In the genomic region with DNA sequence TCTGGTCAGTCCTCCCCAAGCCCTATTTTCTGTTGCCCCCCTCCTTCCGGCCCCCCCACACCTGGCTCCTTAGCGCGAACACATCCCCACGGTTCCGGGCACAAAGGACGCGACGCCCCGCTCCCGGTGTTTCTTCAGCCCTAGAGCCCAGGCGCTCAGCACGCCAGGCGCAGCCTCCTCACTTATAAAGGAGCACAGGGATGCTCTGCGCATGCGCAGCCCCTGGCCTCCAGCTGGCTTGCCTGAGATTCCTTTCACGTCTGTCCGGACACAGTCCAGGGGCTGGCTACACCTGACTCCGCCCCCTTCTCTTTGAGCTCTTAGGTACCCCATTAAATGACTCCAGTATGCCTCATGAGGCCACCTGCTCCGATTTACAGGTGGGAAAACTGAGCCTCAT, we compare ENCODE assay signal across 9 mouse cellular contexts. TPM values are rescaled to one million over a fixed set of nuclear protein-coding genes. Genes with fewer than 3 reads are reported as not detected.
DNase-seq lines count a peak whose midpoint lies in the region; ATAC-seq and TF ChIP-seq lines count a peak whose summit lies in the region.
"Had no signal": no experiment of that assay in that cellular context is flagged by ENCODE, and none has a peak within 500 bp of the region (broad histone marks: within the 10 kb centered on the region; RNA-seq: fewer than 3 reads in every experiment).

A gene (minus strand): TSS at position 207 of the 400 bp plus-strand sequence.

- no peaks in the 10 kb centered on the region for H3K4me1 ChIP-seq in thymus, adult 2 months (replicated peaks; ENCODE audit: control insufficient read depth, insufficient read depth, low read length)
- peaks cover 5% of the 10 kb centered on the region for H3K4me1 ChIP-seq in kidney, embryonic 16.5 days (ENCODE audit: insufficient read depth, low read length)
- 0 out of 2 replicates have a peak, but pooled peaks cover 3% of the 10 kb centered on the region for H3K4me1 ChIP-seq in limb, embryonic 14.5 days (ENCODE audit: control insufficient read depth, insufficient read depth, low read length)

- H3K9ac ChIP-seq in kidney, embryonic 16.5 days (replicated peaks; ENCODE audit: low read length), result no peak within 1 kb of the TSS
- 0 out of 2 replicates have a peak within 1 kb of the TSS, but pooled peaks have one; percentile 38 for H3K9ac ChIP-seq in limb, embryonic 14.5 days (ENCODE audit: low read depth, low read length, severe bottlenecking)

- H3K4me3 ChIP-seq in thymus, adult 2 months (ENCODE audit: control insufficient read depth, insufficient read depth, low read length), result no peak within 1 kb of the TSS
- no peak within 1 kb of the TSS for H3K4me3 ChIP-seq in kidney, embryonic 16.5 days (ENCODE audit: low read length)
- peak within 1 kb of the TSS; percentile 20 for H3K4me3 ChIP-seq in limb, embryonic 14.5 days (replicated peaks; ENCODE audit: low read length)

- H3K4me2 ChIP-seq in kidney, embryonic 16.5 days (replicated peaks; ENCODE audit: low read depth, low read length), result peak within 1 kb of the TSS; percentile 41
- H3K4me2 ChIP-seq in limb, embryonic 14.5 days (replicated peaks; ENCODE audit: low read depth, low read length, severe bottlenecking), result peak within 1 kb of the TSS; percentile 45

- no peak for TF ChIP-seq CTCF in thymus, adult 2 months (IDR thresholded peaks at IDR 0.05; ENCODE audit: borderline replicate concordance, control insufficient read depth, extremely low read depth, insufficient read depth, low read length, poor library complexity)

- peak; percentile 13 for DNase-seq in thymus, adult 2 months
- no peak for DNase-seq in thymus, adult 18-20 months
- DNase-seq in cerebellum, postnatal 4 days (ENCODE audit: low spot score in 2 of 2), result peak; percentile 83 to 89
- peak; percentile 92 to 93 for DNase-seq in frontal cortex, postnatal 36 days (ENCODE audit: low spot score in 2 of 2)
- peak; percentile 72 for DNase-seq in limb, embryonic 14.5 days (ENCODE audit: low spot score)
- peak; percentile 19 for DNase-seq in ovary, postnatal 14 days (ENCODE audit: low spot score)

- no peak for TF ChIP-seq POLR2A in thymus, adult 2 months (IDR thresholded peaks at IDR 0.05; ENCODE audit: control insufficient read depth, extremely low read depth, insufficient read depth, low read length, poor library complexity)
- TF ChIP-seq POLR2A in limb, embryonic 14.5 days (IDR thresholded peaks at IDR 0.05; ENCODE audit: borderline replicate concordance, extremely low read depth, insufficient read depth, insufficient read length), result no peak

- no peaks in the 10 kb centered on the region for H3K36me3 ChIP-seq in thymus, adult 2 months (ENCODE audit: control insufficient read depth, insufficient read depth, low read length)
- no peaks in the 10 kb centered on the region for H3K36me3 ChIP-seq in kidney, embryonic 16.5 days (ENCODE audit: insufficient read depth, low read length)
- no peaks in the 10 kb centered on the region for H3K36me3 ChIP-seq in limb, embryonic 14.5 days (ENCODE audit: control insufficient read depth, insufficient read depth, low read length)

- peak; percentile 77 for ATAC-seq in kidney, embryonic 16.5 days (ENCODE audit: low FRiP score, low TSS enrichment)
- ATAC-seq in limb, embryonic 14.5 days (ENCODE audit: low FRiP score, low read depth), result peak; percentile 63
- no peak for ATAC-seq in monocyte, adult 5-6 weeks (replicated peaks; ENCODE audit: insufficient number of reproducible peaks, low FRiP score, low TSS enrichment, poor library complexity, severe bottlenecking)

- 6% methylated on average over 19 of the region's 19 CpGs for WGBS in thymus, adult 2 months
- 2% methylated on average over 19 of the region's 19 CpGs for WGBS in kidney, embryonic 16.5 days
- 1% methylated on average over 19 of the region's 19 CpGs for WGBS in limb, embryonic 14.5 days

- H3K9me3 ChIP-seq in kidney, embryonic 16.5 days (ENCODE audit: low read length), result no peaks in the 10 kb centered on the region
- H3K9me3 ChIP-seq in limb, embryonic 14.5 days (ENCODE audit: control insufficient read depth, low read length), result no peaks in the 10 kb centered on the region

- H3K27me3 ChIP-seq in thymus, adult 2 months (ENCODE audit: control insufficient read depth, insufficient read depth, low read length), result no peaks in the 10 kb centered on the region; the same call in 1 of the 2 replicates
- H3K27me3 ChIP-seq in kidney, embryonic 16.5 days (ENCODE audit: insufficient read depth, low read length), result peaks cover 48% of the 10 kb centered on the region
- H3K27me3 ChIP-seq in limb, embryonic 14.5 days (ENCODE audit: control insufficient read depth, insufficient read depth, low read length), result peaks cover 35% of the 10 kb centered on the region

- H3K27ac ChIP-seq in thymus, adult 2 months (ENCODE audit: control insufficient read depth, insufficient read depth, low read length), result no peak within 1 kb of the TSS
- H3K27ac ChIP-seq in kidney, embryonic 16.5 days (ENCODE audit: low read length), result no peak within 1 kb of the TSS
- H3K27ac ChIP-seq in limb, embryonic 14.5 days (replicated peaks; ENCODE audit: low read depth, low read length), result no peak within 1 kb of the TSS
- H3K27ac ChIP-seq: macrophage had no signal

RNA-seq across cellular contexts. Expression of the gene that starts here (rescaled TPM):
- 0.05 and 0.08 TPM in 2 replicates for polyA plus RNA-seq in thymus, adult 2 months (2012; rRNA removed)
- polyA plus RNA-seq in kidney, embryonic 16.5 days (2015; fragmentation: Nextera tagmentation; extraction: Ambion mirVana), result 0.10 and 0.31 TPM in 2 replicates
- polyA plus RNA-seq in limb, embryonic 14.5 days (2012; rRNA removed), result 0.58 and 0.59 TPM in 2 replicates
- 0.25 and 0.48 TPM in 2 replicates for polyA plus RNA-seq in limb, embryonic 14.5 days (2014; fragmentation: Nextera tagmentation; extraction: Ambion mirVana)
- total RNA-seq in monocyte, adult 5-6 weeks (2017), result not detected in 3 replicates
- polyA plus RNA-seq: macrophage had no signal

Comparison
In these comparisons a context has a peak if more than half of its experiments do, and no peak if none do; other contexts are left out.
1. Peak in DNase-seq in thymus, adult 2 months; RNA of the gene not detected or under 1 TPM.
2. Peak in ATAC-seq and H3K4me2 ChIP-seq in kidney, embryonic 16.5 days; RNA of the gene not detected or under 1 TPM.
3. Peak in DNase-seq, ATAC-seq, H3K4me3 ChIP-seq, H3K9ac ChIP-seq and H3K4me2 ChIP-seq in limb, embryonic 14.5 days; RNA of the gene not detected or under 1 TPM.
4. DNase-seq: peak in cerebellum, postnatal 4 days (2 of 2), frontal cortex, postnatal 36 days (2 of 2) and ovary, postnatal 14 days (single experiment); none in thymus, adult 18-20 months (0 of 2).